Mouse (Mus musculus) forebrain, embryonic 12.5 days (tissue): ENCODE data around the gene Etv5. TPM values are rescaled to one million over a fixed set of nuclear protein-coding genes. Genes with fewer than 3 reads are reported as not detected.
"Not testable (repeated sequence)": the region's sequence is repeated elsewhere in the genome, so short reads cannot be mapped to it uniquely, and the experiment has no call there.

Source experiments
- ATAC-seq: fragments of 200-750 bp; cut with Nextera tagmentation; 2 replicates; pipeline ENCODE4 v1.8.0; 2017; ENCODE audit warnings: moderate TSS enrichment; ENCODE audit not compliant: low FRiP score
- H3K27ac ChIP-seq: fragments of 300-500 bp; sonication (generic); 2 replicates; pipeline ENCODE4 v1.5.1; 2016; ENCODE audit warnings: mild to moderate bottlenecking
- H3K27me3 ChIP-seq: fragments of 300-500 bp; sonication (generic); 2 replicates; pipeline ENCODE4 v1.6.1; 2016; ENCODE audit warnings: mild to moderate bottlenecking
- H3K36me3 ChIP-seq: fragments of 300-500 bp; sonication (generic); replicated peaks from 2 replicates; pipeline ENCODE4 v1.6.1; 2016; ENCODE audit warnings: mild to moderate bottlenecking
- H3K4me1 ChIP-seq: fragments of 300-500 bp; sonication (generic); 2 replicates; pipeline ENCODE4 v1.6.1; 2016
- H3K4me2 ChIP-seq: fragments of 300-500 bp; sonication (generic); 2 replicates; pipeline ENCODE4 v1.6.1; 2016; ENCODE audit warnings: mild to moderate bottlenecking, moderate library complexity
- H3K4me3 ChIP-seq: fragments of 300-500 bp; sonication (generic); replicated peaks from 2 replicates; pipeline ENCODE4 v1.5.1; 2016; ENCODE audit warnings: mild to moderate bottlenecking
- H3K9ac ChIP-seq: fragments of 300-500 bp; sonication (generic); 2 replicates; pipeline ENCODE4 v1.6.1; 2016; ENCODE audit warnings: mild to moderate bottlenecking
- H3K9me3 ChIP-seq: fragments of 300-500 bp; sonication (generic); 2 replicates; pipeline ENCODE4 v1.6.1; 2016
- WGBS: fragments of 180-500 bp; shearing (Covaris S2); methylation state at CpG from one replicate; pipeline ENCODE4 v1.1.7; 2016; 5-methylcytosine and 5-hydroxymethylcytosine counted together
- polyA plus RNA-seq: library from polyadenylated mRNA; unstranded; fragments of >200 nt; fragmentation: Nextera tagmentation; extraction: Ambion mirVana; gene quantifications from 2 replicates; pipeline ENCODE4 v1.2.1, GENCODE M21; 2016

Gene Etv5
- polyA plus RNA-seq, 1 experiment from 2014 or later = 17.9 TPM

DNA sequence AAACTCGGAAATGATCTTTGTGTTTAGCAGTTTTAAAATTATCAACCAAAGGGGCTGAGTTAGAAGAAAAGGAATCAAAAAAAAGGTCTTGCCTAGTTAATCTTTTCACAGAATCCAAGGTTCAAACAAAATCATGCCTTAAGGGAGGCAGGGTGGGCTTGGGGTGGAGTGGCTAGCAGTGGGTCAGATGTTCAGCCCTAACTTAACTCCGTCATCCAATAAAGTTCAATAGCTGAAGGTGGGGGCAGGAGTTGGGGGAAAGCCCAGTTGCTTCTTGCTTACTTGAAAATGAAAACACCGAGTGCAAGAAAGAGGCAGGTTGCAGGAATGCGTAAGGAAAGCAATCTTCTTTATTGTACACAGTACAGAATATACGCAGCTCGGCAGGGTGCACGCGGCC, 58.5 kb downstream of the Etv5 start:
- H3K4me3 ChIP-seq = no peak overlapping the region
- H3K9ac ChIP-seq = no peak overlapping the region
- ATAC-seq = no peak
- WGBS = 74% methylated on average over 8 of the region's 8 CpGs
- H3K36me3 ChIP-seq = no peaks in the 10 kb centered on the region
- H3K4me2 ChIP-seq = no peak overlapping the region
- H3K4me1 ChIP-seq = peaks cover 8% of the 10 kb centered on the region
- no peaks in the 10 kb centered on the region for H3K27me3 ChIP-seq
- no peaks in the 10 kb centered on the region for H3K9me3 ChIP-seq
- H3K27ac ChIP-seq = no peak overlapping the region

DNA sequence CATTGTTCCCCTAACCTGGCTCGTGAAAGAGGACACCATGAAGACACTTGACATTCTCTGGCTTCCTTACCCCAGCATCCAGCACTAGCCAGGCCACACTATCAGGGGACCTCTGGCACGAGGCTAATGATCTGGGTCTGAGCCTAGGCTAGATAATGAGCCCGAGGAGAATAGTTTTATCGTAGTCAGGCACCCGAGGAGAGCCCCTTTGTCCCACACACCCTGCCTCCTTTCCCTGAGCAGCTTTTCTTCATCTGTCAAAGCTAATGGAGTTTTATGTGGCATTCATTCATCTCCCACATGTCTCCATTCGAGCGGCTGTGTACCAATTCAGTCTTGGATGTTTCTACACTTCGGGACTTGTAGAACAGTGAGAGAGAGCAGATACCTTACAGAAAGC, 59.5 kb downstream of the Etv5 start:
- ATAC-seq = no peak
- Histone ChIP-seq H3K4me3 (no peak overlapping the region), H3K27ac (no peak overlapping the region), H3K27me3 (no peaks in the 10 kb centered on the region), H3K4me2 (no peak overlapping the region), H3K36me3 (no peaks in the 10 kb centered on the region), H3K9me3 (no peaks in the 10 kb centered on the region), H3K4me1 (peaks cover 8% of the 10 kb centered on the region), H3K9ac (no peak overlapping the region)
- WGBS = 15% methylated on average over 8 of the region's 8 CpGs

DNA sequence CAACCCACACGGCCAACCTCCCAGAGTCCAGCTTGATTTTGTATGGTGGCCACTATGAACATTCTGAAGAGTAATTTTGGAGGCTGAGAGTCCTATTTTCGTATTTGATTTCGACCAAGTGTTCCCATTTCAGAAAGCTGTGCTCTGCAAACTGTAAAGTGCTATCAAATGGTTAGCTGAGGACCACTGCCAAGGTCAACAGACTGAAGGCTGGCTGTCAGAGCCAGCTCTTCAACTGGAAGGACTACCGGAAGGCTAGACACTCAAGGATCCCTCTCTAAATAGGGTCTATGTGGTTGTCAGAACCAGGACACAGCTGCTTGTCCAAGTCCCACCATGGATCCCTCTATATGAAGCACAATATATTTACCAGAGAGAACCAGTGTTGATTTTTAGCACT, 60.2 kb downstream of the Etv5 start:
- H3K9me3 ChIP-seq = no peaks in the 10 kb centered on the region
- 92% methylated on average over 4 of the region's 4 CpGs for WGBS
- no peak for ATAC-seq

DNA sequence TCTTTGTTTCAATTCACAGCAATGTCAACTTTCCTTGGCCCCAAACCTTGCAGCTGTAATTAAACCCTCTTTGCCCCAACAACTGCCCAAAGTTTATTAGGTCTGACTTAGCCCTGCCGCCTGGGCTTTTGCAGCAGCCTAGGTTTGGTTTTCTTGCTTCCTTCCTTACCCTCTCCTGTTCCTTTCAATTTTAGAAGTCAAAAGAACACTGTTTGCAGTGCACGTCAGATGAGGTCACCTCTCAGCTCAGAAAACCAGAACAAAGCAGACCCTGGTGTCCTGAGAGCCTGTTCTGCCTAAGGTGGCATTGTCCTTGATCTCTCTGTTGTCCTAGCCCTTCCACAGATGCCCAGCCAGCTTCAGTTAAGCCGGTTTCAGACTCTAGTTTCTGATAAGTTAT, 61.8 kb downstream of the Etv5 start:
- H3K9me3 ChIP-seq = no peaks in the 10 kb centered on the region

More for the DNA sequence above, 60.2 kb downstream of the Etv5 start:
- Histone ChIP-seq H3K4me1 (peaks cover 8% of the 10 kb centered on the region), H3K36me3 (no peaks in the 10 kb centered on the region), H3K4me3 (no peak overlapping the region), H3K27ac (no peak overlapping the region), H3K4me2 (no peak overlapping the region), H3K27me3 (no peaks in the 10 kb centered on the region), H3K9ac (no peak overlapping the region)

DNA sequence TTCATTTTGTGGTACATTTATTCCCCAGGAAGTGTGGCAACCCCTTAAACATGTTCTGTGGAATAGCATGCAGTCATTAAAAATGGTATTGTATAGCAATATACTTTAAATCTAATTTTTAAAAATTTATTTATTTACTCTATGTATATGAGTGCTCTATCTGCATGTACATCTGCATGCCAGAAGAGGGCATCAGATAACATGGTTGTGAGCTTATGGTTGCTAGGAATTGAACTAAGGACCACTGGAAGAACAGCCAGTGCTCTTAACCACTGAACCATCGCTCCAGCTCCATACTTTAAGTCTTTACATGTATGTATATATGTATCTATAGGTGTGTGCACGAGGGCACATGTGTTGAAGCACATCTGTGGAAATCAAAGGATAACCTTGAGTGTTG, 64.6 kb downstream of the Etv5 start:
- Histone ChIP-seq H3K9ac (no peak overlapping the region), H3K4me1 (peaks cover 4% of the 10 kb centered on the region), H3K4me3 (no peak overlapping the region), H3K27me3 (no peaks in the 10 kb centered on the region), H3K27ac (no peak overlapping the region), H3K36me3 (no peaks in the 10 kb centered on the region), H3K9me3 (no peaks in the 10 kb centered on the region), H3K4me2 (no peak overlapping the region)
- WGBS = 78% methylated on average over 2 of the region's 2 CpGs
- ATAC-seq = no peak

More for the DNA sequence above, 61.8 kb downstream of the Etv5 start:
- no peaks in the 10 kb centered on the region for H3K27me3 ChIP-seq
- no peak overlapping the region for H3K4me2 ChIP-seq
- no peak overlapping the region for H3K9ac ChIP-seq
- H3K36me3 ChIP-seq = no peaks in the 10 kb centered on the region
- no peak overlapping the region for H3K27ac ChIP-seq
- no peak overlapping the region for H3K4me3 ChIP-seq
- H3K4me1 ChIP-seq = peaks cover 8% of the 10 kb centered on the region
- 55% methylated on average over 3 of the region's 3 CpGs for WGBS
- ATAC-seq = no peak

DNA sequence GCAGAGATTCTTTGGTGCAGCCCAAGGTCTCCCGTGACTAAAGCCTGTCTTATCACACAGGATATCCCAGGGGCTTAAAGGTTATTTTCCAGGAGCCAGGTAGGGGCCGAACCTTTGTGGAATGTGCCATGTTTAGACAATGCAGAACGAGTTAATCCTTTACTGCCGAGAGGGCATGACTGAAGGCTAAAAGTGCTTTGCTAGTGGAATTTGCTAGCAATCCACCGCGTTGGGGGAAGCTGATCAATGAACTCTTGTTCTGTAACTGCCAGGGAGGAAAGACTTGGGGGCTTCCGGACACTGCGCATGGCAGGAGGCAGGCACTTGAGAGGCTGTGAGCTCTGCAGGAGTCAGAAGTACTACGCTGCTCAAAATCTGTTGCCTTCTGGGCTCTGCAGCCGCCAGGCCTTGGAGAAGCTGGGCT, 66.8 kb downstream of the Etv5 start:
- H3K4me1 ChIP-seq = no peaks in the 10 kb centered on the region
- no peak for ATAC-seq
- H3K27ac ChIP-seq = no peak overlapping the region
- H3K36me3 ChIP-seq = no peaks in the 10 kb centered on the region
- H3K27me3 ChIP-seq = no peaks in the 10 kb centered on the region
- 10% methylated on average over 10 of the region's 10 CpGs for WGBS
- H3K4me2 ChIP-seq = no peak overlapping the region
- H3K9me3 ChIP-seq = no peaks in the 10 kb centered on the region
- H3K9ac ChIP-seq = no peak overlapping the region
- H3K4me3 ChIP-seq = no peak overlapping the region

DNA sequence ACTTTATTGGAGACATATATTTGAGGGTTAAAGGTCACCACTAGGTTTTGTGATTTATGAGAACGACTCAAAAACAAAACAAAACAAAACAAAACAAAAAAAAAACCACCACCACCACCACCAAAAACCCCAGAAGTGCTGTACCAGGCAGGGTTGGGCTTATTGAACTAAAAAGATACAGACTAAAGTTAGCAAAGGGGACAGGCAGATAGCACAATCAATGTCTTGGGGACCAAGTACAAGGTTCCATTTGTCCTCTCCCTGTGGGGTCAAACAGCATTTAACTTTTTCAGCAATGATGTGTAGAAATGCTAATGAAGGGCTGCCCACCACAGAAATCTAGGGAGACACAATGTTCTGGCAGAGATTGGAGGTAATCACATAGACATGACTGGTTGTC, 67.3 kb downstream of the Etv5 start:
- no peak overlapping the region for H3K27ac ChIP-seq
- H3K9ac ChIP-seq = no peak overlapping the region
- WGBS = 86% methylated on average over 1 of the region's 1 CpGs
- H3K4me3 ChIP-seq = no peak overlapping the region
- H3K36me3 ChIP-seq = no peaks in the 10 kb centered on the region
- no peaks in the 10 kb centered on the region for H3K9me3 ChIP-seq
- no peak for ATAC-seq
- H3K4me1 ChIP-seq = no peaks in the 10 kb centered on the region
- no peaks in the 10 kb centered on the region for H3K27me3 ChIP-seq
- no peak overlapping the region for H3K4me2 ChIP-seq

DNA sequence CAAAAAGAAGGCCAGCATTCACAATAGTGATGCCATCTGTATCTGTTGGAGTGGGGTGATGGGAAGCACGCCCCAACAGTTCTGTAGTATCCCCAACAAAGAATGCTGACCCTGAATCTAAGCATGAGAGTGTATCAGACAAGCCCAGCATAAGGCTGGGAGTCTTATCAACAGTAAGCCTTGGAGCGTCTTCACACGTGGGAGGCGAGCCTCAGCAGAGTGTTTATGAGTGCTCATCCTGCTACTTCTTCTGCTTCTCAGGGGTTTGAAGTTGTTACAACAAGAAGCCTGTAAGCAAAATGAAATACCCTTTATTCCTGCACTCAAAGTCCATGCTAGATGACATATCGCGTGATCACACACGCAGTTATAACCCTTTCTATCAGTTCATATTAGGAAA, 72.4 kb downstream of the Etv5 start:
- H3K27ac ChIP-seq = no peak overlapping the region
- no peak overlapping the region for H3K4me3 ChIP-seq
- WGBS = 92% methylated on average over 7 of the region's 7 CpGs
- no peaks in the 10 kb centered on the region for H3K9me3 ChIP-seq
- H3K4me2 ChIP-seq = no peak overlapping the region
- ATAC-seq = no peak
- H3K36me3 ChIP-seq = no peaks in the 10 kb centered on the region
- no peaks in the 10 kb centered on the region for H3K4me1 ChIP-seq
- H3K27me3 ChIP-seq = no peaks in the 10 kb centered on the region
- H3K9ac ChIP-seq = no peak overlapping the region

DNA sequence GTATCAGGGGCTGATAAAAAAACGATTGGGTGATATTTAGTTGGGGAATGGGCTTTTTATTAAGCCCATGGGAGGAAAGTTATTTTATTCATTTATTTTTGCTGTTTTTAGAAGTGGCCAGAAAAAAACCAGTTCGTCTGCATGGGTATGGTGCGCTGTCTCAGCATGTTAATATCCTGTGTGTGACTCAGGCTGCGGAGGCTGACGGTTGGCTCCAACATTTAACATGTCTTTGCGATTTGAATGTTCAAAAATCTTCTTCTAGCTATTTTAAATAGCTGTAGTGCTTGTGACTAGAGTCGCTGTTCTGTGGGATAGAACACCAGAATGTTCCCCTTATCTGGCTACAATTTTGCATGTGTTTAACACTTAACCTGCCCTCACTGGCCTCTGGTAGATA, 73.5 kb downstream of the Etv5 start:
- Histone ChIP-seq H3K36me3 (no peaks in the 10 kb centered on the region), H3K4me2 (no peak overlapping the region), H3K27me3 (no peaks in the 10 kb centered on the region), H3K9me3 (no peaks in the 10 kb centered on the region), H3K27ac (no peak overlapping the region), H3K4me1 (no peaks in the 10 kb centered on the region), H3K9ac (no peak overlapping the region), H3K4me3 (no peak overlapping the region)
- no peak for ATAC-seq
- 91% methylated on average over 7 of the region's 7 CpGs for WGBS

DNA sequence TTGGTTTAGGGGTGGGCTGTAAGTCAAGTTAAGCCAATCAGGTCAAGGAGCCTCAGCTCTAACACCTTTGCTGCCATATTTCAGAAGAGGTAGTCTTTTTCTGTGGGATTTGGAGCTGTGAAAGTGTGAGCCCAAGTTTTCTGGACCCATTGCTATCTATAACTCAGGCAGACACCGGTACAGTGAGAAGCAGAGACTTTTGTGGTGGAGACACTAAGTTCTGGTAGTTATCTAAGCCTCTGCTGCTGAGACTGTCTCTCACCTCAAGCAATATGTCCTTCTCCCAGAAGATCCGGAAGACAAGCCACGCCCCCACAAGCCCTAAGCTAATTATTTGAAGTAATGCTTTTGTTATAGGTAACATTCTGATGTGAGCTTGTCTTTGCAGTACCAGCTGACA, 73.9 kb downstream of the Etv5 start:
- no peak overlapping the region for H3K27ac ChIP-seq
- no peaks in the 10 kb centered on the region for H3K9me3 ChIP-seq
- H3K4me1 ChIP-seq = no peaks in the 10 kb centered on the region
- no peaks in the 10 kb centered on the region for H3K27me3 ChIP-seq
- no peak overlapping the region for H3K9ac ChIP-seq
- 70% methylated on average over 3 of the region's 3 CpGs for WGBS
- H3K4me3 ChIP-seq = no peak overlapping the region
- ATAC-seq = no peak
- no peaks in the 10 kb centered on the region for H3K36me3 ChIP-seq
- no peak overlapping the region for H3K4me2 ChIP-seq

DNA sequence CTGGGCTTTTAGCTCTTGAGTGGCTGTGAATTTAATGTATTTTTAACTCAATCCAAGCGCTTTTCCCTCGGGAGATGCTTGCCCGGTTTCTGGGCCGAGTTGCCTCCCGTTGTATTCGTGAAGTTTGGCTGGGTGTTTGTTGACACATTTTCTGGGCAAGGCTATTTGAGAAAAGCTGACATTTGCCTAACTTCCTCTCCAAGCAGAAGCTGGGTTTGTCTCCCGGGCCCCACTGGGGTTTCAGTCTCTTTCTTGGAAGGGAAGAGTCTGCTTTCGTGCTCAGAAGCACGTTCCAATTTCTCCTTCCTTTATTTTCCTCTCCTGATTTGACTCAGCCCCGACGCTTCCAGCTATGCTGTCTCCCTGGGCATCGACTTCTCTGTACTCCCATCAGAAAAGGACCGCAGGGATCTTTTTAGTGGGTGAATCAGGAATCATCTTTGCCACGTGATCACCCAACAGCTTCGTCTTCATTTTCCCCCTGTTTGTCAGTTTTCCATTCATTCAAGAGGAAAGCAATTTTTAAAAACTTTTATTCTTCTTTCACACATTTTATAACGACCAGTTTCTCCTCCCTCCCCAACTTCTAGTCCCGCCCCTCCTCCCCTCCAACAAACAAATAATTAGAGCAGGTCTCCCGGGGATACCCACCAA, 80.7 kb downstream of the Etv5 start:
- Histone ChIP-seq H3K4me1 (no peaks in the 10 kb centered on the region), H3K4me2 (no peak overlapping the region), H3K27me3 (no peaks in the 10 kb centered on the region), H3K27ac (no peak overlapping the region), H3K9me3 (no peaks in the 10 kb centered on the region), H3K4me3 (no peak overlapping the region), H3K36me3 (no peaks in the 10 kb centered on the region), H3K9ac (no peak overlapping the region)
- 30% methylated on average over 18 of the region's 18 CpGs for WGBS
- ATAC-seq = no peak

DNA sequence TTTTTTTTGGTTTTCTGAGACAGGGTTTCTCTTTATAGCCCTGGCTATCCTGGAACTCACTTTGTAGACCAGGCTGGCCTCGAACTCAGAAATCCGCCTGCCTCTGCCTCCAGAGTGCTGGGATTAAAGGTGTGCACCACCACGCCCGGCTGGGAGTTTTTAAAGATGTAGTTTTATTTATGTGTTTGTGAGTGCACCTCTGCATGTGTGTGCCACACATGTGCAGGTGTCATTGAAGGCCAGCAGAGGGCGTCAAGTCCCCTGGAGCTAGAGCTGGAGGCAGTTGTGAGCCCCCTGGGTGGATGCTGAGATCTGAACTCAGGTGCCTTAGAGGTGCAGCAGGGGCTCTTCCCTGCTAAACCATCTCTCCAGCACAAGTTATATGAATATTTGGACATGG, 85.3 kb downstream of the Etv5 start:
- not testable (repeated sequence) for ATAC-seq, H3K36me3 ChIP-seq, H3K9me3 ChIP-seq, H3K4me1 ChIP-seq, H3K4me3 ChIP-seq, H3K4me2 ChIP-seq, H3K27ac ChIP-seq, H3K9ac ChIP-seq, H3K27me3 ChIP-seq
- 87% methylated on average over 5 of the region's 5 CpGs for WGBS

DNA sequence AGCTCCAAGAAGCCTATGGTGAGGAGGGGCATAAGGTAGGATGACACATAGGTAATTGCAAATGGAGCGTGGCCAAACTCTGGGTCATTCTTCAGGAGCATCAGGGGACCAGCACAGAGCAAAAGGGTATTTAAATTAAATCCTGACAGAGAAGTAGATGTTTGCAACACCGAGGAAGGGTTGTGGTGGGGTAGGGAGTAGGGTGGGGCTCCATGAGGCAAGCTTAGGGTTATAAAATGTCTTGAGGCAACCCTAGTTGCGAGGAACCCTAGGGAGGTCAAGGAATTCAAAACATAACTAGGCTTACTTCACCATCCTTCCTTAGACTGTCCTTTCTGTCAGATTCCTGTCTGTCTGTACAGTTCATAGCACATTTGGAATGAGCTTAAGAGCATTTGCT, 85.9 kb downstream of the Etv5 start:
- H3K27ac ChIP-seq = no peak overlapping the region
- WGBS = 92% methylated on average over 3 of the region's 3 CpGs

More for the DNA sequence above, 85.9 kb downstream of the Etv5 start:
- Histone ChIP-seq H3K36me3 (no peaks in the 10 kb centered on the region), H3K9ac (no peak overlapping the region), H3K9me3 (no peaks in the 10 kb centered on the region), H3K4me3 (no peak overlapping the region), H3K4me1 (no peaks in the 10 kb centered on the region), H3K27me3 (no peaks in the 10 kb centered on the region), H3K4me2 (no peak overlapping the region)
- ATAC-seq = no peak
